Mouse (Mus musculus) thymus, postnatal 25 days (tissue): ENCODE results near the gene Rasl2-9.
A peak's percentile ranks its signal among the peaks of the same experiment; 100 is the strongest.
"Not testable (repeated sequence)": the region's sequence is repeated elsewhere in the genome, so short reads cannot be mapped to it uniquely, and the experiment has no call there.

Source experiments
- DNase-seq: peaks from one replicate; pipeline ENCODE4 v3.0.0; 2022

Rasl2-9 gene

GRCm38 (mm10) chr7:5080010-5080751, 45.6 kb downstream of the Rasl2-9 start, which contains the start of gene Epn1:
Epn1 (plus strand) TSS chr7:5080235.
- peak; percentile 96 for DNase-seq

- not testable (repeated sequence) for DNase-seq
These were observed 46.3 kb downstream of the Rasl2-9 start for GRCm38 (mm10) chr7:5079365-5080009.

GRCm38 (mm10) chr7:5076931-5077330, 48.8 kb downstream of the Rasl2-9 start:
- DNase-seq, result no peak

- no peak for DNase-seq
These were observed 50.8 kb downstream of the Rasl2-9 start for GRCm38 (mm10) chr7:5074984-5075383.
